Mouse (Mus musculus) midbrain, postnatal 0 days (tissue): Measurements from ENCODE around the gene Gm9817. TPM values are rescaled to one million over a fixed set of nuclear protein-coding genes. Genes with fewer than 3 reads are reported as not detected.
"Not testable (repeated sequence)": the region's sequence is repeated elsewhere in the genome, so short reads cannot be mapped to it uniquely, and the experiment has no call there.

Source experiments
- ATAC-seq: fragments of 200-750 bp; cut with Nextera tagmentation; 2 replicates; pipeline ENCODE4 v1.8.0; 2017; ENCODE audit warnings: moderate number of reproducible peaks, mild to moderate bottlenecking, moderate TSS enrichment, moderate library complexity; ENCODE audit not compliant: low FRiP score
- DNase-seq: peaks from one replicate; pipeline ENCODE4 v3.0.0-alpha.2; 2015; ENCODE audit warnings: low spot score
- H3K27ac ChIP-seq: fragments of 300-500 bp; sonication (generic); 2 replicates; pipeline ENCODE4 v1.5.1; 2014; ENCODE audit warnings: low read depth, mild to moderate bottlenecking, low read length, mixed read lengths
- H3K27me3 ChIP-seq: fragments of 300-500 bp; sonication (generic); 2 replicates; pipeline ENCODE4 v1.6.1; 2014; ENCODE audit warnings: low read length, control low read depth, mixed read lengths; ENCODE audit not compliant: insufficient read depth
- H3K36me3 ChIP-seq: fragments of 300-500 bp; sonication (generic); 2 replicates; pipeline ENCODE4 v1.6.1; 2014; ENCODE audit warnings: low read length, control low read depth, mixed read lengths; ENCODE audit not compliant: insufficient read depth
- H3K4me1 ChIP-seq: fragments of 300-500 bp; sonication (generic); 2 replicates; pipeline ENCODE4 v1.6.1; 2014; ENCODE audit warnings: mild to moderate bottlenecking, control low read depth, antibody characterized with exemption, low read length, mixed read lengths; ENCODE audit not compliant: insufficient read depth
- H3K4me2 ChIP-seq: fragments of 300-500 bp; sonication (generic); 2 replicates; pipeline ENCODE4 v1.6.1; 2014; ENCODE audit warnings: low read depth, mild to moderate bottlenecking, low read length, mixed read lengths; ENCODE audit not compliant: poor library complexity, severe bottlenecking
- H3K4me3 ChIP-seq: fragments of 300-500 bp; sonication (generic); 2 replicates; pipeline ENCODE4 v1.5.1; 2014; ENCODE audit warnings: low read depth, mild to moderate bottlenecking, low read length, moderate library complexity
- H3K9ac ChIP-seq: fragments of 300-500 bp; sonication (generic); replicated peaks from 2 replicates; pipeline ENCODE4 v1.6.1; 2014; ENCODE audit warnings: mild to moderate bottlenecking, low read length, moderate library complexity, mixed read lengths; ENCODE audit not compliant: poor library complexity, severe bottlenecking
- H3K9me3 ChIP-seq: fragments of 300-500 bp; sonication (generic); 2 replicates; pipeline ENCODE4 v1.6.1; 2016; ENCODE audit warnings: low read length, control low read depth
- CTCF ChIP-seq: IDR thresholded peaks from 2 replicates; pipeline ENCODE4 v1.5.1; 2016; ENCODE audit warnings: antibody characterized with exemption, mild to moderate bottlenecking
- WGBS: fragments of 180-500 bp; shearing (Covaris S2); extraction: QIAGEN DNeasy Blood & Tissue Kit; methylation state at CpG from one replicate; pipeline ENCODE4 v1.1.7; 2014; 5-methylcytosine and 5-hydroxymethylcytosine counted together
- polyA plus RNA-seq: library from polyadenylated mRNA; unstranded; fragments of >200 nt; fragmentation: Nextera tagmentation; extraction: Ambion mirVana; gene quantifications from 2 replicates; pipeline ENCODE4 v1.2.1, GENCODE M21; 2015
- total RNA-seq: library from RNA; depleted of rRNA; stranded (reverse); fragments of >200 nt; gene quantifications from 2 replicates; pipeline ENCODE4 v1.2.3, GENCODE M21; 2014; rRNA removed

The Gm9817 gene
- not detected in 2 replicates for total RNA-seq
- polyA plus RNA-seq = 0.17 TPM in 1 of 2 replicates, not detected in the other

DNA sequence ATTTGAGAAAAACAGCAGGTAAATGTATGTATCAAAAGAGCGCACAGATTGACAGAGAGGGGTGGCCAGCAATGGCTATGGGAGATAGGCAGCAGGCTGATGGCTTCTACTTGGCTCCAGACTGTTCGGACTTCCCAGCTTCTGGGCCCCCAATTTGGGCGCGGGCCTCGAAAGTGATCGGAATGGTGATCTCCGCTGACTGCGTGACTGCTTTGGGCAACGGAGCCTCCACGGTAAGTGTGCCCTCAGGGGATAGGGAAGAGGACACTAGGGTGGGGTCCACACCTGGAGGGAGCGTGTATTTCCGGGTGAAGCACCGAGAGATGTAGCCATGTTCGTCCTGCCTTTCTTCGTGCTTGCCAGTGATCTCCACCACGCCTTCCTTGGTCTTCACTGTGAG, at the start of gene Gm9817:
Gene Gm9817, plus strand, starts transcription at position 301 of the 400 bp plus-strand sequence.
- 52% methylated on average over 16 of the region's 16 CpGs for WGBS

DNA sequence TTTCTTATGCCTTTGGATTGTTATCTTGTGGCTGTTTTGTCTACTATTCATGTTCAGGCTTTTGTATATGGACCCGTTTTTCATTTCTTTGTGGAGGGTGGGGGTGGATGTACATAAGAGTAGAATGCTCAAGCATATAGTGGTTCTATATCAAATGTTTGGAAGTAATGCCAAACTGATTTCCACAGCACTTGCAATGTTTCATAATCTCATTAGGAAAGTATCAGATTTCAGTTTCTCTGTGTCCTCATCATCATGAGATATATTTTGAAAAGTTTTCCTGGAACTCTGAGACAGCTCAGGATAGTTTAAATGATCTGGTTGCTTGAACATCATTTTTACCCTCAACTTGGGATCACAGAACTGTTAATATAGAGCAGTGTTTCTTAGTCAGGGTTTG, 48.7 kb upstream of the Gm9817 start:
- no peak for TF ChIP-seq CTCF
- Histone ChIP-seq H3K27me3 (no peaks in the 10 kb centered on the region; the same call in 1 of the 2 replicates), H3K9me3 (no peaks in the 10 kb centered on the region), H3K9ac (no peak overlapping the region), H3K27ac (no peak overlapping the region), H3K4me2 (no peak overlapping the region), H3K4me1 (no peaks in the 10 kb centered on the region), H3K36me3 (no peaks in the 10 kb centered on the region), H3K4me3 (no peak overlapping the region)
- 83% methylated on average over 1 of the region's 1 CpGs for WGBS
- no peak for DNase-seq
- no peak for ATAC-seq

More for the DNA sequence above, at the start of gene Gm9817:
- H3K27ac ChIP-seq, H3K36me3 ChIP-seq, H3K9ac ChIP-seq, H3K4me2 ChIP-seq, H3K4me3 ChIP-seq, ATAC-seq, H3K4me1 ChIP-seq, DNase-seq, H3K27me3 ChIP-seq, H3K9me3 ChIP-seq: not testable (repeated sequence)

DNA sequence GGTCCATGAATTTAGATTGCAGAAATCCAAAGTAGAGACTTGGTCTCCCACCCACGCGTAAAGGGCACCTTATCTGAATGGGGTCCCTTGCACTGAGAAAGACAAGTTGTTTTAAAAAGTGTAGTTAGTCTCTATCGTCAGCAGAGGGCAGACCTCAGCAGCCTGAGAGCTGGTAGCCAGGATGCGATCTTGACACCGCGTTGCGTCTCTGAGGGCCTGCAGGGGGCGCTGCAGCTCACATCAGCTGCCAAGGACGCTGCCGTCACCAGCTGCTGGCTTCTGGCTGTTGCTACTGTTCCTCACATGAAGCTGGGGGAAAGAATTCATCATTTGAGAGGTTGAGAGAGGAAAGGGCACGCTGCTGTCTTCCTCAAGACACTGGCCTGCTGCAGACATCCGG, 47.7 kb upstream of the Gm9817 start:
- no peaks in the 10 kb centered on the region; the same call in 1 of the 2 replicates for H3K27me3 ChIP-seq
- no peaks in the 10 kb centered on the region for H3K4me1 ChIP-seq
- no peaks in the 10 kb centered on the region for H3K9me3 ChIP-seq
- H3K4me3 ChIP-seq = no peak overlapping the region
- DNase-seq (peak; percentile 96), ATAC-seq (peak; percentile 23; the same call in 1 of the 2 replicates)
- no peak overlapping the region for H3K27ac ChIP-seq
- no peak overlapping the region for H3K4me2 ChIP-seq
- WGBS = 14% methylated on average over 12 of the region's 12 CpGs
- TF ChIP-seq CTCF = peak; percentile 100
- no peak overlapping the region for H3K9ac ChIP-seq
- no peaks in the 10 kb centered on the region for H3K36me3 ChIP-seq

DNA sequence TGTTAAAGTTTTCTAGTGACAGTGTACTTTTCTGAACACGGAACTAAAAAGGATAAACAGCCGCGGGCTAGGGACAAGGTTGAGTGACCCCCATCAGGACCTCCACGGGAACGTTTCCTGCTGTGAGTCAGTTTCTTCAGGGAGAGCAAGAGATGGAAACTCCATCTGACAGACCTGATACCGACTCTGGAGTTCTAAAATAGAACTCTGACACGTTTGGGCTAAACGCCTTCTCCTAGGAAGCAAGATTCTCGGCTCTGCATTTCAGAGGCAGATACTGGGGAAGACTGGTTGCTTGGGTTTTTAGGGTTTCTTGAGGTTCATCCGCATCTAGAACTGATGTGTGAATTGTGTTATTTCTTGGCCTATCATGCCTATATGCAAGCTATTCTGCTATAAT, 47.2 kb upstream of the Gm9817 start:
- WGBS = 73% methylated on average over 10 of the region's 10 CpGs
- Histone ChIP-seq H3K27ac (no peak overlapping the region), H3K4me3 (no peak overlapping the region), H3K36me3 (no peaks in the 10 kb centered on the region), H3K9me3 (no peaks in the 10 kb centered on the region), H3K27me3 (no peaks in the 10 kb centered on the region; the same call in 1 of the 2 replicates), H3K9ac (no peak overlapping the region), H3K4me2 (no peak overlapping the region), H3K4me1 (no peaks in the 10 kb centered on the region)
- TF ChIP-seq CTCF = no peak
- DNase-seq (no peak), ATAC-seq (no peak)

DNA sequence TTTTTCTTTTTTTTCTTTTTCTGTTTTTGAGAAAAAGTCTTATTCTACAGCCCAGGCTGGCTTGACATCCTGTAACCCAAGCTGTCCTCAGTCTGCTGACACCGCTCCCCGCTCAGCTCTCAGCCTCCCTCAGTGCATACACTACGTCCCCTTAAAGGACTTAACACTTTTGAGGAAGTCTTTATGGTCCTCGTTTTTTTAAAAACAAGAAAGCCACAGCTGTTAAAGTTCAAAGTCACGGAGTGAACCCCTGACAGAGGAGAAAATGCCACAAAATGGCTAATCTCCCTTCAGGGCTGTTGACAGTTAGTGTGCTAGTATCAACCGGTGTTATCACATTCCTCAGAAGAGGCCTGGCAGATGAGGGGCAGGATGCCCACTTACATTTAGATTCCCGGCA, 46.7 kb upstream of the Gm9817 start:
- no peak for DNase-seq
- no peaks in the 10 kb centered on the region for H3K4me1 ChIP-seq
- no peak overlapping the region for H3K27ac ChIP-seq
- no peak overlapping the region for H3K4me2 ChIP-seq
- no peaks in the 10 kb centered on the region for H3K9me3 ChIP-seq
- H3K9ac ChIP-seq = no peak overlapping the region
- no peak for TF ChIP-seq CTCF
- H3K36me3 ChIP-seq = no peaks in the 10 kb centered on the region
- H3K27me3 ChIP-seq = no peaks in the 10 kb centered on the region; the same call in 1 of the 2 replicates
- no peak for ATAC-seq
- no peak overlapping the region for H3K4me3 ChIP-seq
- 68% methylated on average over 7 of the region's 7 CpGs for WGBS

DNA sequence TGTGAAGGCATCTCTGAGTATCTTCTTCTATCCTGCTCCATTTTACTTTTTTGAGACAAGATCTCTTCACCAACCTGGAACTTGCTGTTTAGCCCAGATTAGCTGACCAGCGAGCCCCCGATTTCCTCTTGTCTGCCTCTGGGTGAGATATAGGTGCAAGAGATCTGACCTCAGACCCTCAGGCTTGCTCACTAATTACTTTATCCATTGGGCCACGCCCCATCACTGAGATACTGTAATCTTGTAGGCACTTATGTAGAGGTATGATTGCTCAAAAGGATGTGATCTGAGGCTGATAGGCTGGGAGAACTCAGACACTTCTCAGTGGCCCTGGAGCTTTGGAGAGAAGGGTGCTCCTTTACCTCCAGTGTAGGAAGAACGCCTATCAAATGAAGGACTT, 46.0 kb upstream of the Gm9817 start:
- no peaks in the 10 kb centered on the region for H3K9me3 ChIP-seq
- no peak overlapping the region for H3K9ac ChIP-seq
- no peaks in the 10 kb centered on the region for H3K4me1 ChIP-seq
- no peaks in the 10 kb centered on the region for H3K36me3 ChIP-seq
- WGBS = 91% methylated on average over 4 of the region's 4 CpGs
- H3K4me2 ChIP-seq = no peak overlapping the region
- no peak for DNase-seq
- no peak for ATAC-seq
- H3K27me3 ChIP-seq = no peaks in the 10 kb centered on the region; the same call in 1 of the 2 replicates
- no peak for TF ChIP-seq CTCF
- no peak overlapping the region for H3K4me3 ChIP-seq
- no peak overlapping the region for H3K27ac ChIP-seq
